In genomic region chr4:142474018-142474417, GRCm38 (mm10) we compare ENCODE assay signal across 7 mouse cellular contexts.
A peak's percentile ranks its signal among the peaks of the same experiment; 100 is the strongest.
DNase-seq lines count a peak whose midpoint lies in the region; ATAC-seq and TF ChIP-seq lines count a peak whose summit lies in the region.

No protein-coding gene starts in this region.

- peaks cover 23% of the 10 kb centered on the region for H3K4me1 ChIP-seq in hindbrain, embryonic 16.5 days (ENCODE audit: control insufficient read depth, insufficient read depth, low read depth, low read length)
- H3K4me1 ChIP-seq in lung, adult 2 months (ENCODE audit: control insufficient read depth, insufficient read depth, low read length), result no peaks in the 10 kb centered on the region
- no peaks in the 10 kb centered on the region for H3K4me1 ChIP-seq in liver, embryonic 12.5 days

- no peak for TF ChIP-seq POLR2A in lung, adult 2 months (IDR thresholded peaks at IDR 0.05; ENCODE audit: borderline replicate concordance, extremely low read depth, low read depth, low read length)

- no peak overlapping the region for H3K27ac ChIP-seq in hindbrain, embryonic 16.5 days (ENCODE audit: low read depth, low read length)
- H3K27ac ChIP-seq in liver, embryonic 12.5 days, result no peak overlapping the region

- peak overlapping the region; percentile 59 for H3K4me2 ChIP-seq in hindbrain, embryonic 16.5 days (ENCODE audit: low read length)
- H3K4me2 ChIP-seq in liver, embryonic 12.5 days, result no peak overlapping the region

- no peaks in the 10 kb centered on the region for H3K27me3 ChIP-seq in hindbrain, embryonic 16.5 days (replicated peaks; ENCODE audit: control insufficient read depth, insufficient read depth, low read length)
- peaks cover 18% of the 10 kb centered on the region for H3K27me3 ChIP-seq in liver, embryonic 12.5 days (replicated peaks)

- TF ChIP-seq CTCF in lung, adult 2 months (IDR thresholded peaks at IDR 0.05; ENCODE audit: insufficient read depth, low read length), result no peak

- ATAC-seq in hindbrain, embryonic 16.5 days, result peak; percentile 69
- no peak for ATAC-seq in liver, embryonic 12.5 days

- H3K36me3 ChIP-seq in hindbrain, embryonic 16.5 days (ENCODE audit: control insufficient read depth, insufficient read depth, low read length), result no peaks in the 10 kb centered on the region
- H3K36me3 ChIP-seq in liver, embryonic 12.5 days, result no peaks in the 10 kb centered on the region

- DNase-seq in lung, adult 18-20 months, result peak; percentile 5 to 17
- no peak for DNase-seq in lung, postnatal 25 days (ENCODE audit: low spot score)
- DNase-seq in cerebellum, postnatal 25 days, result peak; percentile 68 to 77
- DNase-seq in lung, adult 2 months, result peak; percentile 4
- DNase-seq in right cerebral cortex, postnatal 36 days (ENCODE audit: low spot score in 2 of 2), result peak; percentile 69 to 74

- no peak overlapping the region for H3K9ac ChIP-seq in hindbrain, embryonic 16.5 days (ENCODE audit: low read depth, low read length)
- H3K9ac ChIP-seq in liver, embryonic 12.5 days, result no peak overlapping the region

- no peak overlapping the region for H3K4me3 ChIP-seq in hindbrain, embryonic 16.5 days (ENCODE audit: low read length)
- no peak overlapping the region for H3K4me3 ChIP-seq in lung, adult 2 months (replicated peaks; ENCODE audit: extremely low read depth, low read depth, low read length)
- H3K4me3 ChIP-seq in liver, embryonic 12.5 days, result no peak overlapping the region

- 28% methylated on average over 12 of the region's 12 CpGs for WGBS in hindbrain, embryonic 16.5 days
- 44% methylated on average over 12 of the region's 12 CpGs for whole genome bisulfite sequencing in lung, adult 2 months
- 71% methylated on average over 12 of the region's 12 CpGs for WGBS in liver, embryonic 12.5 days (ENCODE audit: insufficient replicate concordance)

- no peaks in the 10 kb centered on the region for H3K9me3 ChIP-seq in hindbrain, embryonic 16.5 days (ENCODE audit: control insufficient read depth, low read length)
- H3K9me3 ChIP-seq in liver, embryonic 12.5 days (replicated peaks), result no peaks in the 10 kb centered on the region
